Mouse (Mus musculus) kidney, embryonic 14.5 days (tissue): ENCODE data around the gene Sobp. TPM values are rescaled to one million over a fixed set of nuclear protein-coding genes. Genes with fewer than 3 reads are reported as not detected.

Source experiments
- ATAC-seq: fragments of 200-750 bp; cut with Nextera tagmentation; 2 replicates; pipeline ENCODE4 v1.8.0; 2017; ENCODE audit warnings: moderate number of reproducible peaks, mild to moderate bottlenecking, moderate TSS enrichment, moderate library complexity; ENCODE audit not compliant: low FRiP score, low TSS enrichment
- H3K27ac ChIP-seq: fragments of 300-500 bp; sonication (generic); 2 replicates; pipeline ENCODE4 v1.5.1; 2014; ENCODE audit warnings: low read depth, mild to moderate bottlenecking, low read length, moderate library complexity, mixed read lengths
- H3K27me3 ChIP-seq: fragments of 300-500 bp; sonication (generic); 2 replicates; pipeline ENCODE4 v1.6.1; 2014; ENCODE audit warnings: mild to moderate bottlenecking, low read length; ENCODE audit not compliant: control insufficient read depth, insufficient read depth
- H3K36me3 ChIP-seq: fragments of 300-500 bp; sonication (generic); 2 replicates; pipeline ENCODE4 v1.6.1; 2014; ENCODE audit warnings: low read length, mixed read lengths; ENCODE audit not compliant: control insufficient read depth, insufficient read depth
- H3K4me1 ChIP-seq: fragments of 300-500 bp; sonication (generic); 2 replicates; pipeline ENCODE4 v1.6.1; 2014; ENCODE audit warnings: low read length, mixed read lengths; ENCODE audit not compliant: control insufficient read depth, insufficient read depth
- H3K4me2 ChIP-seq: fragments of 300-500 bp; sonication (generic); replicated peaks from 2 replicates; pipeline ENCODE4 v1.6.1; 2014; ENCODE audit warnings: low read depth, mild to moderate bottlenecking, low read length
- H3K4me3 ChIP-seq: fragments of 300-500 bp; sonication (generic); 2 replicates; pipeline ENCODE4 v1.5.1; 2014; ENCODE audit warnings: mild to moderate bottlenecking, low read length
- H3K9ac ChIP-seq: fragments of 300-500 bp; sonication (generic); 2 replicates; pipeline ENCODE4 v1.6.1; 2014; ENCODE audit warnings: low read depth, mild to moderate bottlenecking, low read length, moderate library complexity
- H3K9me3 ChIP-seq: fragments of 300-500 bp; sonication (generic); 2 replicates; pipeline ENCODE4 v1.6.1; 2016; ENCODE audit warnings: low read length; ENCODE audit not compliant: control insufficient read depth
- WGBS: fragments of 180-500 bp; shearing (Covaris S2); extraction: QIAGEN DNeasy Blood & Tissue Kit; methylation state at CpG from one replicate; pipeline ENCODE4 v1.1.7; 2014; 5-methylcytosine and 5-hydroxymethylcytosine counted together
- polyA plus RNA-seq: library from polyadenylated mRNA; unstranded; fragments of >200 nt; fragmentation: Nextera tagmentation; extraction: Ambion mirVana; gene quantifications from 2 replicates; pipeline ENCODE4 v1.2.1, GENCODE M21; 2014

Gene Sobp
- polyA plus RNA-seq, 1 experiment from 2014 or later: 4.0 TPM

GRCm38 (mm10) chr10:43200206-43200605, 25.9 kb upstream of the Sobp start:
- WGBS: 91% methylated on average over 2 of the region's 2 CpGs
- no peaks in the 10 kb centered on the region for H3K27me3 ChIP-seq
- no peak for ATAC-seq

GRCm38 (mm10) chr10:43180313-43180912, 6.1 kb upstream of the Sobp start:
- peaks cover 6% of the 10 kb centered on the region; the same call in 1 of the 2 replicates for H3K27me3 ChIP-seq
- 51% methylated on average over 5 of the region's 5 CpGs for WGBS
- H3K27ac ChIP-seq: no peak overlapping the region
- no peak for ATAC-seq
- H3K4me2 ChIP-seq: no peak overlapping the region
- no peak overlapping the region for H3K4me3 ChIP-seq
- H3K36me3 ChIP-seq: no peaks in the 10 kb centered on the region
- H3K9me3 ChIP-seq: no peaks in the 10 kb centered on the region
- H3K9ac ChIP-seq: no peak overlapping the region
- no peaks in the 10 kb centered on the region; the same call in 1 of the 2 replicates for H3K4me1 ChIP-seq

More at GRCm38 (mm10) chr10:43200206-43200605, 25.9 kb upstream of the Sobp start:
- Histone ChIP-seq H3K36me3 (no peaks in the 10 kb centered on the region), H3K4me3 (no peak overlapping the region), H3K4me1 (no peaks in the 10 kb centered on the region), H3K27ac (no peak overlapping the region), H3K9ac (no peak overlapping the region), H3K4me2 (no peak overlapping the region), H3K9me3 (no peaks in the 10 kb centered on the region)

- H3K4me3 ChIP-seq: peak overlapping the region; percentile 71
- peak; percentile 40; the same call in 1 of the 2 replicates for ATAC-seq
- peaks cover 20% of the 10 kb centered on the region for H3K27me3 ChIP-seq
- H3K9ac ChIP-seq: peak overlapping the region; percentile 78
- under 1% methylated on average over 18 of the region's 18 CpGs for WGBS
- peak overlapping the region; percentile 94 for H3K4me2 ChIP-seq
- peak overlapping the region; percentile 51 for H3K27ac ChIP-seq
- no peaks in the 10 kb centered on the region for H3K9me3 ChIP-seq
- H3K36me3 ChIP-seq: no peaks in the 10 kb centered on the region
- H3K4me1 ChIP-seq: peaks cover 14% of the 10 kb centered on the region
Measured at GRCm38 (mm10) chr10:43175156-43175601, 849 bp upstream of the Sobp start.

GRCm38 (mm10) chr10:43173828-43174325, 453 bp downstream of the Sobp start:
- no peak overlapping the region; the same call in 1 of the 2 replicates for H3K27ac ChIP-seq
- H3K4me3 ChIP-seq: peak overlapping the region; percentile 71
- no peaks in the 10 kb centered on the region for H3K36me3 ChIP-seq
- no peak for ATAC-seq
- no peaks in the 10 kb centered on the region for H3K9me3 ChIP-seq
- peaks cover 14% of the 10 kb centered on the region for H3K4me1 ChIP-seq
- H3K9ac ChIP-seq: peak overlapping the region; percentile 78
- H3K27me3 ChIP-seq: peaks cover 20% of the 10 kb centered on the region
- H3K4me2 ChIP-seq: peak overlapping the region; percentile 94
- WGBS: 0% methylated on average over 36 of the region's 38 CpGs

- Histone ChIP-seq H3K4me2 (peak overlapping the region; percentile 94), H3K27me3 (peaks cover 20% of the 10 kb centered on the region), H3K27ac (peak overlapping the region; percentile 30; the same call in 1 of the 2 replicates), H3K4me1 (peaks cover 14% of the 10 kb centered on the region), H3K36me3 (no peaks in the 10 kb centered on the region), H3K4me3 (peak overlapping the region; percentile 71), H3K9me3 (no peaks in the 10 kb centered on the region), H3K9ac (peak overlapping the region; percentile 78)
- peak; percentile 41; the same call in 1 of the 2 replicates for ATAC-seq
- under 1% methylated on average over 47 of the region's 53 CpGs for WGBS
Measured at GRCm38 (mm10) chr10:43173141-43173827, 1.0 kb downstream of the Sobp start.

- peak overlapping the region; percentile 71 for H3K4me3 ChIP-seq
- peaks cover 14% of the 10 kb centered on the region for H3K4me1 ChIP-seq
- 2% methylated on average over 8 of the region's 8 CpGs for WGBS
- no peaks in the 10 kb centered on the region for H3K9me3 ChIP-seq
- no peak for ATAC-seq
- peak overlapping the region; percentile 94 for H3K4me2 ChIP-seq
- H3K27ac ChIP-seq: no peak overlapping the region; the same call in 1 of the 2 replicates
- H3K27me3 ChIP-seq: peaks cover 20% of the 10 kb centered on the region
- H3K36me3 ChIP-seq: no peaks in the 10 kb centered on the region
- H3K9ac ChIP-seq: peak overlapping the region; percentile 78; the same call in 1 of the 2 replicates
Measured at GRCm38 (mm10) chr10:43172554-43172953, 1.8 kb downstream of the Sobp start.

- Histone ChIP-seq H3K27me3 (peaks cover 20% of the 10 kb centered on the region), H3K9me3 (no peaks in the 10 kb centered on the region), H3K9ac (no peak overlapping the region; the same call in 1 of the 2 replicates), H3K27ac (no peak overlapping the region), H3K4me3 (peak overlapping the region; percentile 71), H3K36me3 (no peaks in the 10 kb centered on the region), H3K4me1 (peaks cover 14% of the 10 kb centered on the region), H3K4me2 (peak overlapping the region; percentile 94)
- WGBS: 3% methylated on average over 7 of the region's 7 CpGs
- no peak for ATAC-seq
Measured at GRCm38 (mm10) chr10:43172066-43172465, 2.3 kb downstream of the Sobp start.

GRCm38 (mm10) chr10:43171106-43171505, 3.2 kb downstream of the Sobp start:
- Histone ChIP-seq H3K4me3 (peak overlapping the region; percentile 71; the same call in 1 of the 2 replicates), H3K36me3 (no peaks in the 10 kb centered on the region), H3K4me2 (peak overlapping the region; percentile 94), H3K9me3 (0 out of 2 replicates have a peak, but pooled peaks cover 2% of the 10 kb centered on the region), H3K27me3 (peaks cover 19% of the 10 kb centered on the region), H3K9ac (no peak overlapping the region), H3K27ac (peak overlapping the region; percentile 37; the same call in 1 of the 2 replicates), H3K4me1 (peaks cover 14% of the 10 kb centered on the region)
- ATAC-seq: no peak
- WGBS: 3% methylated on average over 8 of the region's 8 CpGs
